Mouse (Mus musculus) lung, adult 18-20 months (tissue): ENCODE measurements at regions not wholly inside any gene's neighbourhood (a gene's known extent, or its start where the extent isn't known, plus 50 kb on each side); places are given as distances from the start of the nearest gene placed in this dataset.
A peak's percentile ranks its signal among the peaks of the same experiment; 100 is the strongest.

Experiments
- DNase-seq, 2 experiments: peaks; one replicate each; pipeline ENCODE4 v3.0.0; 2022; ENCODE audit warnings: mixed read lengths in 2 of 2

DNA sequence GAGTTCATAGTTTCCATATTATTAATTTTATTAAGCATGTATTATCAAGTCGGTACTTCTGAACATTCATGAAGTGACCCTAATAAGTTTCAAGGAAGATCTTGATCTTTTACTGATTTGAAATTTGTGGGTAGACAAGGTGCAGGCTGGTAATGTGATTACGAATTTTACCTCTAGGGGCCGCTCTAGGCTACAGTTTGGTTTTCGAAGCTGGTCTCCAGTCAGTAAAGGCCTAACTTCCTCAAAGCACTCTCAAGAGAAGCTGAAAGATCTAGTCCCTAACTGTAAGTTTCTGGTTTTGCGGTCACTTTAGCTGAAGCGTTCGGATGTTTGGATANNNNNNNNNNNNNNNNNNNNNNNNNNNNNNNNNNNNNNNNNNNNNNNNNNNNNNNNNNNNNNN, 408.1 kb upstream of the Frg1 start:
- peak; percentile 3 to 9 for DNase-seq

DNA sequence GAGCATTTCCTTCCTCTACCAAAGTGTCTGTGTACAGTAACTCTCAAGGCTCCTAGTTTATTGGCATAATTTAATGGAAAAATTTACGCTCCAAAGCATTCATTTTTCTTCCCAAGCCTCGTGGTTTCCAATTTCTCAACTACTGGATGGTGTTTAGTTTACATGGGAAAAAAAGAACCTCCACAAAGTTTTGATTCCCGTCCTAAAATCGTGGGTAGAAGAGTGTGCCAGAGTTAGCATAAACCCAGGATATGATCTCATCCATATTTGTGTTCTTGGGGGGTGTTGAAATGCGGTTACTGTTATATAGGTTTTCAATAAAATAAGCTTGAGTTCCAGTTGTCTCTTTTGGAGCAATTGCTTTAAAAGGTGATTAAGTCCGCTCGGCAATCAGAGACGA, 406.2 kb upstream of the Frg1 start:
- DNase-seq: no peak

- DNase-seq: no peak
Measured at GRCm38 (mm10) chr8:41821676-41822075, 404.8 kb upstream of the Frg1 start.

- DNase-seq: no peak
Measured at GRCm38 (mm10) chr8:41820605-41821395, 403.9 kb upstream of the Frg1 start.

DNA sequence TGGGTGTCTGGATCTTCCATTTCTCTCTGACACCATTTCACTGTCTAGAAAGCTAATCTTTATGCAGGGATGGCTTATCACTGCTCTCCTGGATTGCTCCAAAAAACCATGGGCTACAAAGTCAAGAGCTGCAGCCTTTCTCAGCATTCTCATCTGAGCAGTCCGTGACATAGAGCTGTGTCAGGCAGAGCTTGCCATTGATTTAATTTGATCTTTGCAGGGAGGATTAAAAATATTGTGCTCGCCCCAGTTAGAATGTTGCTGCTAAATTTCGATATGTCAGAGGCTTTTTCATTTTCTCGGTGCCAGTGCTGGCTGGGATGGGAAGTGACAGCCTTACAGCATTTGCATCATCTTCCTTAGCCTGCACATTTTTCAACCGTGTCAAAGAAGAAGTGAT, 401.7 kb upstream of the Frg1 start:
- no peak for DNase-seq

DNA sequence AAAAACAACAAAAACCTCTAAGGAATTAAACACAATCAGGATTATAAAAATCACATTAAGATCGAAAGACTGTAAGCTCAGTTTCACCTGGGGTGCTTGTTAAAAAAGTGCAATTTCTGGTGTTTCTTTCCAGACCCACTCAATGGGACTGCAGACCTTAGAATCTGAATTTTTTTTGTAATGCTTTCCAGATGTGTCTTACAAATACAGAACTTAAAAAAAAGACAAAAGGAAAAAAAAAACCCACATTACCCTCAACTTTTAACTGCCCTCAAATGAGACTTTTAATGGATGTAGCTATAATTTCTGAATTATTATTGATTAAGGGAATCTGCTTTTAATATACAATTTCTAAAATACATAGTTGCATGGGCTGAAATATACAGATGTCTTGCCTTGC, 401.2 kb upstream of the Frg1 start:
- DNase-seq: no peak

DNA sequence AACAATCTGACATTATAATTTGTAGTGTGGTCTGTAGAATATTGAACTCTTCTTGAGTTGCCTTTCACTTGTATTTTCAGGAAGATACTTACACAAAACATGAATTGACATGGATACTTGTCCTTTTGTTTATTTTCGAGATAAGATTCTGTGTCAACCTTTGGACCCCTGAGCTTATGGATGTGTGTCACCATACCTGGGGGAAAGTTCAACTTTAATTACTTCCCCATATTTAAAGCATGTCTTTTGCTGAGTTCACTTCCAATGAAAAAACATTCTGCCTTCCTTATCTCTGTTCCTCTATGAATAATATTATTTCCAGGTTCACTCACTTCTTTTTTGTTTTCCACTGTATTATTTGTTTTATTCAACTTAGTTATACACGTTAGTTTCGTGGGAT, 398.4 kb upstream of the Frg1 start:
- DNase-seq: no peak

GRCm38 (mm10) chr8:41795625-41796024, 378.8 kb upstream of the Frg1 start:
- no peak for DNase-seq

GRCm38 (mm10) chr8:41786952-41787861, 370.3 kb upstream of the Frg1 start:
- DNase-seq: no peak

DNA sequence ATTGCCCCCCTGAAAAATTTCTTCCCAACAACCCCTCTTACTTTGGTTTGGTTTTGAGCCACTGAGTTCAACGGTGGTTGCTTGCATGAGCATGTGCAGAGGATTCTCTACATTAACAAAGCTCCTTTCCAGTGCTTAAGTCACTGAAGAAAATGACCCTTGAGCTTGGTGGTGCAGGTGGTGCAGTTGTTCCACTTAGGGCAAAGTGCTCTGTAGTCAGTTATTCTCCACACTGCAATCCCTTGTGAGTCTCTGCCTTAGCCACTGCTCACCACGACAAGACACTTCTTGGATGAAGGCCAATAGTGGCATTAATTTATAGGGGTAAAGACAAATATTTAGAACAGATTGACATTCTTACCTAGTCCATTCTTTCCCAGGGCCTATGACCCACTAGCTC, 369.1 kb upstream of the Frg1 start:
- no peak for DNase-seq

GRCm38 (mm10) chr8:41782837-41783236, 366.0 kb upstream of the Frg1 start:
- no peak for DNase-seq

DNA sequence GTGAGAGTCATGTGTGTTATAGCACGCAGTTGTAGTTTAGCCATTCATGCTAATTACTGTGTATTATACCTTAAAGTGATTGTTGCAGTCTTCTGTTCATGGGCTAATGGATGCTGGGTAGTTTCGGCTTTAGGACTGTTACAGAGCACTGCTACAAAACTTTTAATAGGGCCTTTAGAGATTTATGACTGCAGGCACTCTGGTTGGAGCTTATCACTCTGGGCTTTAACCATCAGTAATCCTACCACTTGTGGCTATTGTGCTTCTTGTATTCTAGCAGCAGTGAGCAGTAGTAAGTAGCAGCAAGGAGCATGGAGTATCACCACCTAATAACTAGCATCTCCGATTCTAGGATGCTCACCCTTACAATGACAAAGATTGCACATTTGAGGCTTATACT, 362.6 kb upstream of the Frg1 start:
- DNase-seq: no peak

- no peak for DNase-seq
Measured at GRCm38 (mm10) chr8:41771729-41772128, 354.9 kb upstream of the Frg1 start.

DNA sequence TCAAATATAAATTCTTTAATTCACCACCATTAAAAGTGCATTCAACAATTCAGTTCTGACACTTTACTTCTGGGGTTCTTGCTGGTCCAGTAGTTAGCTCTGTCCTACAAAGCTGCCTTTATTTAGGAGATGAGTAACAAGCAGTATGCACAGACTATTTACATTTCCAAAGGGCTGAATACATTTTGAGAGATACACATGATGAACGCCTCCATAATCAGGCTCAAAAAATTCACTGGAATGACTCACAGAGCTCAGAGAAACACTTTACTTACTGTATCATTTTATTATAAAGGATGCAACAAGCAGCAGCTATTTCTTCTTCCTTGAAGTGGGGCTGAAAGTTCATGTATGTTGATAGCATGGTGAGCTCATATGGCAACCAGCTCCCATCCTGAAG, 336.6 kb upstream of the Frg1 start:
- DNase-seq: no peak

DNA sequence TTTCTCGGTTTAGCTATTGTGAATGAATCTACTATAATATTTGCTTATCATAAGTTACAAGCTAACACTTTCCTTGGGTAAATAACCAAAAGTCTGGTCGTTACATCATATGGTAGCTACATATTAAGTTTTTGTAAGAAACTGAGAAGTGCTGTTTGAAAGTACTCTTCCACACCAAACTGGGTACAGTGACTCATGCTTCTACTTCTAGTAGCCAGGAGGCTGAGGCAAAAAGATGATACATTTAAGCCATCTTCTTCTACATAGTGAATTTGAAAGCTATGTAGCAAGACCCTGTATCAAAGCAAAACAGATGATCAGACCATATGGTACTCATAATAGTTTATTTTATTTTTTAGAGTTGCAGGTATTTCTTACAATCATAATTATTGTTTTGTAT, 335.8 kb upstream of the Frg1 start:
- DNase-seq: no peak

GRCm38 (mm10) chr8:41747024-41747423, 330.1 kb upstream of the Frg1 start:
- DNase-seq: no peak

DNA sequence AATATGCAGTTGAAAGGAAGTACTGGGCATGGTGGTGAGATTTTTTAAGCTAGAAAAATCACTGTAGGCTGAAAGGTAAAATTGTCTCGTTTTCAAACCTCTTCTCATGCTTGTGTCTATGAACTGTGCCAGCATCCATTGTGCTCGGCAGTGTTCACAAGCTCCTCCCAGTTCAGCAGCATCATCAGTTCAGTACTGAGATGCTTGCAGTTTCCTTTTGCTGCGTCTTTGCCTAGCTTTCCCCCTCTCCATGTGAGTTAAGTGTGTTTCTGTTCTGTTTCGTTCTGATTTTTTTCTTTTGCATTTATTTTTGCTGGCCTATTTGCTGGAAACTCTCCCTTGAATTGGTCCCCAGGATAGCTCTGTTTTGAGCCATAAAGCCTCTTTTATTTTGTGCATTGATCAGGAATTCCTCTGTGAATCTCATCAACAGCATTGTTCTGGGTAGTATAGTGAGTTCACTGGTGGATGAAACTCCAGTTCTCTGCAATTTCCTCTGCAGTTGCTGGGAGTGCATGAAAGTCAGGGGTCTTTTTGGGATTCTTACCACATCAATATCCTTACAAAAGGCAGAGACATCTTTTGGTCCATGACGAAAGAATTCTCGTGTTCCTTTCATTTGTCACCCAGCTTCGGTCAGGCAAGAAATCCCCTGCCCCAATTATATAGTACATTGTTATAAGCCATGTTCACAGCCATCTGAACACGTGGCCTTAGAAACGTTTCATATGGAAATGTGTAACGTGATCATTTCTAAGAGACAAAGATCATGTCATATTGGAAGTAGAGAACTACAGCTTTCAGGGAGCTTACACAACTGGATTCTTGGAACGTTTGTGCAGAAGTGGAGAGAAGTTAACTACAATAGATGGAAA, 326.2 kb upstream of the Frg1 start:
- no peak for DNase-seq

GRCm38 (mm10) chr8:41717002-41717401, 300.1 kb upstream of the Frg1 start:
- no peak for DNase-seq

DNA sequence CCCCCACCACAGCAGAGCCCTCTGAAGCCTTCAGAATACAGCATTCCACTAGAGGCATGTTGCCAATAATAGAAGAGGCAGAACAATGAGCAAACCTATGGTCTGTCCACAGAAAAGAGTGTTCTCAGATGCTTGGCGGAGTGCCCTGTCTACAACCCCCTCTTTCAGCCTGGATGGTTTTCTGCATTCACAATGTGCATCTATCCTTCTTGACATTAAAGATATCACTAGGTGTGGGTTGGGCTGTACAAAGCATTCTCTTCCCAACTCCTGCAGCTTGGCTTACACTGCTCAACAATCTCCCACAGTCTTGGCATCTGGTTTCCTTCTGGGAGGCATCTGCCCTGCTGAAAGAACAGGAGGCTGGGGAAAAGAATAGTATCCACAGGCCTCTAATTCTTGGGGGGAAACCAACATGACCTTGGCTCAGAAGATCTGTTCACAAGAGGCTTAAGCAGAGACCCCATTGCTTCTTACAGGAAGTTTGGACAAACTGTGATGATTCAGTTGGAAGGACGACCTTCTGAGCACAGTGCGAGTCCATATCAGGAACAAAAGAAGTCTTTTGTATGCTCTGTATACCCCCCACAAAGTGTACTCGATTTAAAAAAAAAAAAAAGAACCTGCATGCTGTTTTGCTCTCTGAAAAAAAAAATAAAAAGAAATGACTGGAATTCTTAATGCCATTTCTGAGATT, 296.9 kb upstream of the Frg1 start:
- DNase-seq: no peak

- DNase-seq: no peak
Measured at GRCm38 (mm10) chr8:41703927-41704924, 287.4 kb upstream of the Frg1 start.
